Comparison of ENCODE assay signal across 24 mouse cellular contexts in genomic region chr19:44207079-44207478, GRCm38 (mm10). TPM values are rescaled to one million over a fixed set of nuclear protein-coding genes. Genes with fewer than 3 reads are reported as not detected.
DNase-seq lines count a peak whose midpoint lies in the region; ATAC-seq and TF ChIP-seq lines count a peak whose summit lies in the region.
"Had no signal": no experiment of that assay in that cellular context is flagged by ENCODE, and none has a peak within 500 bp of the region (broad histone marks: within the 10 kb centered on the region; RNA-seq: fewer than 3 reads in every experiment).

No protein-coding gene starts in this region.

- in situ Hi-C loops in Patski (cut with MboI; ENCODE audit: low pct_unique_long_range_greater_than_20kb), result no loop called here

- DNase-seq in heart, adult 2 months, result no peak
- no peak for DNase-seq in heart, adult 8-10 months (ENCODE audit: low spot score)
- DNase-seq in thymus, postnatal 0 days (ENCODE audit: low spot score), result peak; percentile 15
- DNase-seq in thymus, adult 2 months, result no peak
- DNase-seq in Patski (ENCODE audit: low read depth, low spot score), result no peak
- peak; percentile 41 for DNase-seq in thymus, postnatal 4 days
- no peak for DNase-seq in adrenal gland, adult (ENCODE audit: inconsistent age in 2 of 2, low spot score in 1 of 2)
- no peak for DNase-seq in urinary bladder, postnatal 10 days (ENCODE audit: low spot score)
- DNase-seq: cerebellum, adult 11 months; gastrocnemius, adult 2 months; layer of hippocampus, postnatal 36 days; retina, postnatal 1 day had no signal

- no peak for TF ChIP-seq POLR2A in heart, adult 2 months (IDR thresholded peaks at IDR 0.05; ENCODE audit: insufficient read depth, low read depth, low read length)
- no peak for TF ChIP-seq POLR2A in thymus, adult 2 months (IDR thresholded peaks at IDR 0.05; ENCODE audit: control insufficient read depth, extremely low read depth, insufficient read depth, low read length, poor library complexity)

- no peaks in the 10 kb centered on the region for H3K36me3 ChIP-seq in heart, adult 2 months (ENCODE audit: control insufficient read depth, insufficient read depth, low read length)
- H3K36me3 ChIP-seq in thymus, adult 2 months (ENCODE audit: control insufficient read depth, insufficient read depth, low read length), result no peaks in the 10 kb centered on the region
- H3K36me3 ChIP-seq: embryonic facial prominence, embryonic 13.5 days; heart, embryonic 15.5 days; hindbrain, embryonic 10.5 days; limb, embryonic 15.5 days had no signal

- no peak overlapping the region for H3K4me3 ChIP-seq in heart, adult 2 months
- H3K4me3 ChIP-seq in thymus, adult 2 months (ENCODE audit: control insufficient read depth, insufficient read depth, low read length), result no peak overlapping the region
- H3K4me3 ChIP-seq: embryonic facial prominence, embryonic 13.5 days; gastrocnemius, adult 2 months; heart, embryonic 15.5 days; hindbrain, embryonic 10.5 days; limb, embryonic 15.5 days; megakaryocyte, embryonic 14.5 days had no signal

- no peak overlapping the region for H3K27ac ChIP-seq in heart, adult 2 months
- H3K27ac ChIP-seq in thymus, adult 2 months (ENCODE audit: control insufficient read depth, insufficient read depth, low read length), result no peak overlapping the region
- H3K27ac ChIP-seq: embryonic facial prominence, embryonic 13.5 days; gastrocnemius, adult 2 months; heart, embryonic 15.5 days; hindbrain, embryonic 10.5 days; limb, embryonic 15.5 days had no signal

- no peaks in the 10 kb centered on the region for H3K4me1 ChIP-seq in heart, adult 2 months (ENCODE audit: control insufficient read depth, insufficient read depth, low read length)
- H3K4me1 ChIP-seq in thymus, adult 2 months (replicated peaks; ENCODE audit: control insufficient read depth, insufficient read depth, low read length), result no peaks in the 10 kb centered on the region
- H3K4me1 ChIP-seq: embryonic facial prominence, embryonic 13.5 days; heart, embryonic 15.5 days; hindbrain, embryonic 10.5 days; limb, embryonic 15.5 days had no signal

- WGBS in heart, adult 2 months, result 74% methylated on average over 2 of the region's 2 CpGs
- 67% methylated on average over 2 of the region's 2 CpGs for WGBS in thymus, adult 2 months

- H3K27me3 ChIP-seq in heart, adult 2 months (ENCODE audit: control insufficient read depth, insufficient read depth, low read length), result no peaks in the 10 kb centered on the region
- no peaks in the 10 kb centered on the region for H3K27me3 ChIP-seq in thymus, adult 2 months (ENCODE audit: control insufficient read depth, insufficient read depth, low read length)
- peaks cover 67% of the 10 kb centered on the region for H3K27me3 ChIP-seq in Patski
- H3K27me3 ChIP-seq: embryonic facial prominence, embryonic 13.5 days; heart, embryonic 15.5 days; limb, embryonic 15.5 days had no signal

- H3K79me2 ChIP-seq in heart, adult 2 months (replicated peaks; ENCODE audit: control insufficient read depth, insufficient read depth, low read length), result no peaks in the 10 kb centered on the region

- intact Hi-C loops in heart, adult 2 months (cut with DNase I), result no loop called here

- no peak for ATAC-seq in Patski
- ATAC-seq: midbrain, embryonic 16.5 days had no signal

- POLR2A ChIA-PET in Patski (lab: Charles Lee), result no interaction called here

- no peak overlapping the region for H3K9ac ChIP-seq in heart, adult 2 months (ENCODE audit: low read depth, low read length)
- H3K9ac ChIP-seq: embryonic facial prominence, embryonic 13.5 days; heart, embryonic 15.5 days; limb, embryonic 15.5 days had no signal

- TF ChIP-seq CTCF in heart, adult 2 months (IDR thresholded peaks at IDR 0.05), result 0 out of 2 replicates have a peak, but pooled peaks have one; percentile 5
- no peak for TF ChIP-seq CTCF in thymus, adult 2 months (IDR thresholded peaks at IDR 0.05; ENCODE audit: borderline replicate concordance, control insufficient read depth, extremely low read depth, insufficient read depth, low read length, poor library complexity)
- peak; percentile 48 for TF ChIP-seq CTCF in Patski (IDR thresholded peaks at IDR 0.05)

- TF ChIP-seq EP300 in heart, adult 2 months (IDR thresholded peaks at IDR 0.05; ENCODE audit: insufficient read depth, low read depth, low read length), result no peak

- CTCF ChIA-PET in Patski (lab: Charles Lee), result no interaction called here

RNA-seq across cellular contexts. Expression of gene Scd3, which starts 4.0 kb away (rescaled TPM):
- under 1 TPM in 1 of 2 experiments, not detected in 1; 0.13 TPM for total RNA-seq in heart, adult 2 months (2021)
- polyA plus RNA-seq in heart, adult 2 months (2012; rRNA removed), result 0.37 TPM in 1 of 2 replicates, not detected in the other
- under 1 TPM in 2 of 4 experiments, not detected in 2; 0.19 to 0.35 TPM for total RNA-seq in heart, adult 8-10 months (2022)
- polyA plus RNA-seq in thymus, postnatal 0 days (2015; fragmentation: Nextera tagmentation; extraction: Ambion mirVana), result 0.15 and 0.29 TPM in 2 replicates
- 0.17 and 0.23 TPM in 2 replicates for polyA plus RNA-seq in thymus, adult 2 months (2012; rRNA removed)
- polyA plus RNA-seq in Patski (2021), result 0.05 TPM
- total RNA-seq: gastrocnemius, adult 2 months; granulocyte monocyte progenitor cell, adult 5-6 weeks had no signal
- polyA plus RNA-seq: large intestine, adult 2 months; small intestine, adult 2 months had no signal

RNA-seq across cellular contexts. Expression of gene Pkd2l1, which starts 14.8 kb away (rescaled TPM):
- not detected for total RNA-seq in heart, adult 2 months (2021)
- polyA plus RNA-seq in heart, adult 2 months (2012; rRNA removed), result not detected in 2 replicates
- total RNA-seq in heart, adult 8-10 months (2022), result not detected
- polyA plus RNA-seq in thymus, postnatal 0 days (2015; fragmentation: Nextera tagmentation; extraction: Ambion mirVana), result 0.10 and 0.16 TPM in 2 replicates
- polyA plus RNA-seq in thymus, adult 2 months (2012; rRNA removed), result 0.22 and 0.31 TPM in 2 replicates
- polyA plus RNA-seq in Patski (2021), result 0.03 TPM
- total RNA-seq: gastrocnemius, adult 2 months; granulocyte monocyte progenitor cell, adult 5-6 weeks had no signal
- polyA plus RNA-seq: C2C12; embryonic facial prominence, embryonic 13.5 days; heart, embryonic 15.5 days; kidney, embryonic 14.5 days; limb, embryonic 15.5 days; lung, embryonic 16.5 days had no signal

Comparison
In these comparisons a context has a peak if more than half of its experiments do, and no peak if none do; other contexts are left out.
1. DNase-seq: peak in thymus, postnatal 0 days (single experiment) and thymus, postnatal 4 days (single experiment); none in heart, adult 2 months (0 of 2), heart, adult 8-10 months (single experiment), thymus, adult 2 months (single experiment), Patski (single experiment), adrenal gland, adult (0 of 2) and urinary bladder, postnatal 10 days (single experiment).